Mouse (Mus musculus) heart, adult 18-20 months (tissue): ENCODE results near the gene Ssh2. TPM values are rescaled to one million over a fixed set of nuclear protein-coding genes. Genes with fewer than 3 reads are reported as not detected.

ENCODE experiments used
- DNase-seq, 2 experiments: peaks; one replicate each; pipeline ENCODE4 v3.0.0; 2021 to 2022; ENCODE audit warnings: mixed read lengths in 1 of 2
- total RNA-seq, 2 experiments: library from RNA; stranded (reverse); gene quantifications; 2 replicates each; pipeline ENCODE4 v1.2.3; 2021

Ssh2 gene
- total RNA-seq, 2 experiments from 2014 or later = 64.2 to 78.9 TPM

- peak; percentile 91 for DNase-seq
Observed at GRCm38 (mm10) chr11:77462283-77463100, 246.4 kb downstream of the Ssh2 start, which contains the start of gene Coro6. TSS of gene Coro6 (plus strand) at chr11:77462411.

- no peak for DNase-seq
Observed at GRCm38 (mm10) chr11:77463101-77463445, 247.0 kb downstream of the Ssh2 start.

DNA sequence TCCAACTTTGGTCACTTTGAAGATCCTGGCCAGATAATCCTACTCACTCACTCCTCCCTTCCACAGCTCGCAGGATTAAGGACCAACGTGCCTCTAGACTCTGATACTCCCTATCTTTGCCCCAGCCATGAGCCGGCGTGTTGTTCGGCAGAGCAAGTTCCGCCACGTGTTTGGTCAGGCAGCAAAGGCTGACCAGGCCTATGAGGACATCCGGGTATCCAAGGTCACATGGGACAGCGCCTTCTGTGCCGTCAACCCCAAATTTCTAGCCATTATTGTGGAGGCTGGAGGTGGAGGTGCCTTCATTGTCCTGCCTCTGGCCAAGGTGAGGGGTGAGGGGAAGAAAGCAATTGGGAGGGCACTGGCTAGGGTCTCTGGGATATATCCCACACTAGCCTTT is 247.7 kb downstream of the Ssh2 start:
- DNase-seq = no peak

- DNase-seq = peak in 1 of 2 experiments; percentile 70
Observed at GRCm38 (mm10) chr11:77464684-77465083, 248.6 kb downstream of the Ssh2 start.

- no peak for DNase-seq
Observed at GRCm38 (mm10) chr11:77465111-77465510, 249.0 kb downstream of the Ssh2 start.

DNA sequence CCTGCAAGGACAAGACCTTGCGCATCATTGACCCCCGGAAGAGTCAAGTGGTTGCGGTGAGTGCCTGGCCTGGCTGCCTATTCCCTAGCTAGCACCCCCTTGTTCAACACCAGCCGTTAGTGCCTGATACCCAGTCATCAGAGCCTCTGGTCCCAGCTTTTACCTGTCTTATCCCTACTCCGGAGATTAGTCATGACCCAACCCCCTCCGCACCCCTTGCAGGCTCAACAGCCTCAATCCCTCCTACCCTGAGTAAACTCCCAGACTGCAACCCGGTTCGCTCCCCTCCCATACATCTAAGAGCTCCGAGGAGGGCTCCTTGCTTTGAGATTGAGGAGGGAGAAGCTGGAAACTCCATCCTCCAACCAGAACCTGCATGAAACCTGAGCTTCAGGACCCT is 250.5 kb downstream of the Ssh2 start:
- no peak for DNase-seq

DNA sequence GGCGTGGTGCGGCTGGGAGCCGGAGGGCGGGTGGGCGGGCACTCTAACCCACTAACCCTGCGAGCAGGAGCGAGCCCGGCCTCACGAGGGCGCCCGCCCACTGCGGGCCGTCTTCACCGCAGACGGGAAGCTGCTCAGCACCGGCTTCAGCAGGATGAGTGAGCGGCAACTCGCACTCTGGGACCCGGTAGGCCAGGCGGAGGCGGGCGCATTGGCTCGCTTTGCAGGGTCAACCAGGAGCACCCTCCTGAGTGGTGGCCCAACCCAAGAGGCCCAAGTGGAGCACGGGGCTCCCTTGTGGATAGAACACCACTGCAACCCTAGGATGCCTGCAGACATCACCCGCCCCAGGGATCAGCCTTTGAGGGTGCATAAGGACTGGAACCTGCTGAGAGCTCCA is 251.1 kb downstream of the Ssh2 start:
- peak; percentile 85 to 86 for DNase-seq

- DNase-seq = peak; percentile 83 to 86
Observed at GRCm38 (mm10) chr11:77467784-77468183, 251.7 kb downstream of the Ssh2 start.

DNA sequence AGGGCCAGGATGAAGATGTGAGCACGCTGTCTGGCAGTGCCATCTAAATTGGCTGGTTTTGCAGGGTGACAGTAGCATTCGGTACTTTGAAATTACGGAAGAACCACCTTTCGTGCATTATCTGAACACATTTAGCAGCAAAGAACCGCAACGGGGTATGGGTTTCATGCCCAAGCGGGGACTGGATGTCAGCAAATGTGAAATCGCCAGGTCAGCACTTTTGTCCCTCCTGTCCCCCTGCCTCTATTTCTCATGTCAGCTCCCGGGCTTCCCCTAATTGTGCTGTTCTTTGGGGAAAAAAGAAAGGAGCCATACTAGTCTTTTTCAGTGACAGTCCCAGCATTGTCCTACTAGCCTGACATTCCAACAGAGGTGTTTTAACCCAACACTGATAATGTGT is 252.3 kb downstream of the Ssh2 start:
- no peak for DNase-seq

DNA sequence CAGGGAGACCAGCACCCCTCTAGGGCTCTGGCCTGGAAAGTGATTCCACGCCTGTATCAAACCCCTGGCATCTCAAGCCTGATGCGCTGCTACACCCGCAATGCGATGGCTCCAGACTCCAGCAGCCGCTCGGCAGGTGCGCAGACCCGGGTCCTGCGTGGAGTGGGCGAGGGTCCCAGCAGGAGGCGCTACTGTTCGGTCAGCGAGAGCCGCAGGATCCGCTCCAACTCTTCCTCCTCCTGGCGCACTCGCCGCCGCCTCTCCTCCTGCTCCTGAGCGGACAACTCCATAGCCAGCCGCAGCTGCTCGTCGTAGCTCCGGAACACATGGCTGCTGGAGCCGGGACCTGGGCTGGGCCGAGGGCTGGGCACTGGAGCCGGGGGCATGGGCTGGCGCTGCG is 255.3 kb downstream of the Ssh2 start:
- DNase-seq = no peak

DNA sequence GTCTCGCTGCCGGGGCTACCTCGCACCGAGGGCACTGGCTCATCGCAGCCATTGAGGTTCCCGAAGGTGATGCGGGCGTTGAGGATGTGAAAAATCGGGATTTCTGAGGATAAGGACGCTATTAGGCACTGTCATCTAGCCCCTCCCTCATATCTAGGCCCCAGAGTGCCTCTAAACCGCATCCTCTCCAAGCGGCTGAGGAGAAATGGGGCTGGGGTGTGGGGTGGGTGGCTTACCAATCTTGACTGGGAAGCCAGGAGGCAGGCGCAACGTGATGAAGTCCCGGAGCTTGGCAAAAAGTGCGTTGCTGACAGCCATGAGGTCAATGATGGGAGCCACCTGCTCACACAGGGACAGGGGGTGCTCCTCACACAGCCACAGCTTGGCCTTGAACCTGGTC is 256.7 kb downstream of the Ssh2 start:
- no peak for DNase-seq

DNA sequence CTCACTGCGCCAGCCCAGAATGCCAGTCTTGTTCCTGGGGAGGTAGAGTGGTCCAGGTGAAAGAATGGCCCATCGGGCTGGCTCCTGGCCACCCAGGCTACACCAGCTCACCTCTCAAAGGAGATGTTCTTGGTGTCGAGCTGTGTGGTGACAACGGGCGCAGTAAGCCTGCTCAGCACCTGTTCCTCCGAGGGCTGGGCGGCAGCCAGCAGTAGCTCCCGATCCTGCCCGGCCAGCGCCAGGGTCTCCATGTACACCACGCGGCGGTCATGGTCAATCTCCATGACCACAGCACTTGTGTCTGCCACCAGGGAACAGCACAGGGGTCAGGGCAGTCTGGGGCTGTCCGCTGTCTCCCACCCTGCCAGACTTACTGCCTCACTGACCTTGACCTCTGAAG is 260.1 kb downstream of the Ssh2 start:
- no peak for DNase-seq

- DNase-seq = no peak
Observed at GRCm38 (mm10) chr11:77476895-77477294, 260.8 kb downstream of the Ssh2 start.

- no peak for DNase-seq
Observed at GRCm38 (mm10) chr11:77483043-77483442, 267.0 kb downstream of the Ssh2 start.

- no peak for DNase-seq
Observed at GRCm38 (mm10) chr11:77483510-77484255, 267.6 kb downstream of the Ssh2 start.

DNA sequence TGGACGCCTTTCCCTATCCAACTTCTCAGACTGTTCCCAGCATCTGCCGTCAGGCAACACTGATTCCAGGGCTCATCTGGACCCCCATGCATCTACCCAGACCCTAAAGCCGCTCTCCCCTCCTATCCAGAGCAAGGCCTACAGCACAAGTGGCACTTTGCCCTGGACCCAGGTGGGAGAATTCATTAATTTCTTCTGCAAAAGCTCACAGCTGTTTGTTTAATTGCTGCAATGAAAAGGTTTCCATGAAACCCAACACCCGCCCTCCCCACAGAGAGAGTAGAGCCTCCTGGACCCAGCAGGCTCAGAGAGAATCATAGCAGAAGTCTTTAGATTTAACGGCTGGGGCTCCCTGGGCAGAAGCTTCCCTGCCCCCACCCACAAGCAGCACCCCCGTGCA is 269.1 kb downstream of the Ssh2 start:
- DNase-seq = no peak

- peak in 1 of 2 experiments; percentile 10 for DNase-seq
Observed at GRCm38 (mm10) chr11:77486798-77487197, 270.7 kb downstream of the Ssh2 start.

DNA sequence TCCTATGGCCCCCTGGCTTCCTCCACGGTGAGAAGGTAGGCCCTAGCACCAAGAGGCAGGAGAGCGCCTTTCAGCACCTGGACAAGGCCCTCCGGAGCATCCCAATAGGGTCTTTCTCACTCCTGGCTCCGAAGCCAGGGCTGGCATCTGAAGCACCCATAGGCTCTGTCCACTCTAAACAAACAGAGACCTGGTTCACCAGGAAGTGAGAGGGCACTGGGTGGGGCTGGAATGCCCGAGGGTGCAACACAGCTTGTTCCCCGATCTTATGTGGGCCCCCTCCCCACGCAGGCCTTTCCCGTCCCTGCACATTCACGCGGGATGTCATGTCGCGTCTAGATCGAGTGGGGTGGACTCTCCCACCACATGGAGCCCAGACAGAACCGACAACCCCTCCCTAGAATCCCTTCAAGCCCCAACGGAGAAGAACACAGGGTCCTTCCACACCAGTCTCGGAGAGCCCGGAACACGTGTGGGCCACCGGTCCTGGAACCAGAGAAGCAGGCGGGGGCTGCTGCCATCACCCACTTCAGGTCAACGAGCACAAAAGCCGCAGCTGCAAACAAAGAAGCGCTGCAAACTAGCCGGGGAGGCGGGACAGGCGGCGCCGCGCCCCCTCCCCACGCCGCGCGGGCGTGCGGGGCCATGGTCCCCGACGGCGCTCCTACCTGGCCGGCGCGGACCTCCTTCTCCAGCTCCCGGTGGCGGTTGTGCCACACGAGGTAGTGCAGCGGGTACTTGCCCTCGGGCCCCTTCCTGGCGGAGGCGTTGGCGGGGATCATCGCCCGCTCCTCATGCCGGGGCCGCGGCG is 272.9 kb downstream of the Ssh2 start:
- DNase-seq = peak in 1 of 2 experiments; percentile 16

- DNase-seq = peak; percentile 77 to 84
Observed at GRCm38 (mm10) chr11:77489591-77490235, 273.6 kb downstream of the Ssh2 start, which contains the start of gene Ankrd13b. TSS of gene Ankrd13b (minus strand) at chr11:77489678.

DNA sequence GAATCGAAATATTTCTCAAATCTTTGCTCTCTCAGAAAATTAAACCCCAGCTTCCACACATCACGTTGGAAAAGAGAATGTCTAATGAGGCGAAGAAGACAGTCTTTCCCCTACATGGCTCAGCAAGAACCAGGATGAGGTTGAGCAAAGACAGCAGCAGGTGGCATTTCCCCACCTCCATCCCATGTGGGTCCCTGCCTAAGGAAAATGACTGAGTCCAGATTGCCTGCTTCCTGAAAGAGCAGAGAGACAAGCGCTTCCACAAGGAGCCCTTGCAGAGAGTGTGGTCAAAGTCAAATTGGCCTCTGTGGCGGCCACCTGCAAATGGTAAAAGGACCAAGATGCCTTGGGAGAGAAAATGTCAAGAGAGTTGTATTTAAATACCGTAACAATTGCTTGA is 274.4 kb downstream of the Ssh2 start:
- DNase-seq = no peak

GRCm38 (mm10) chr11:77491123-77491501 is 275.0 kb downstream of the Ssh2 start:
- peak; percentile 90 to 96 for DNase-seq
